Mouse (Mus musculus) gastrocnemius, adult 2 months (tissue): ENCODE data around the gene Traf6. TPM values are rescaled to one million over a fixed set of nuclear protein-coding genes. Genes with fewer than 3 reads are reported as not detected.

Source experiments
- DNase-seq: peaks from one replicate; pipeline ENCODE4 v3.0.0; 2022
- H3K27ac ChIP-seq: fragments of 200-600 bp; 2 replicates; pipeline ENCODE4 v1.8.1; 2022; ENCODE audit warnings: mild to moderate bottlenecking
- H3K4me3 ChIP-seq: fragments of 200-600 bp; 2 replicates; pipeline ENCODE4 v1.8.1; 2022; ENCODE audit warnings: mild to moderate bottlenecking, moderate library complexity
- CTCF ChIP-seq: fragments of 200-600 bp; IDR thresholded peaks from 2 replicates; pipeline ENCODE4 v1.8.1; 2022; ENCODE audit warnings: antibody characterized with exemption, mild to moderate bottlenecking, moderate library complexity
- intact Hi-C: fragments of 180-260 bp; cut with DNase I; formaldehyde crosslinking; loops from one replicate; pipeline ENCODE4 v1.15.1; 2025
- total RNA-seq, 2 experiments: library from RNA; stranded (reverse); gene quantifications; 2 replicates each; pipeline ENCODE4 v1.2.3; 2021

The Traf6 gene
- total RNA-seq, 2 experiments from 2014 or later, result 9.1 to 11.0 TPM

DNA sequence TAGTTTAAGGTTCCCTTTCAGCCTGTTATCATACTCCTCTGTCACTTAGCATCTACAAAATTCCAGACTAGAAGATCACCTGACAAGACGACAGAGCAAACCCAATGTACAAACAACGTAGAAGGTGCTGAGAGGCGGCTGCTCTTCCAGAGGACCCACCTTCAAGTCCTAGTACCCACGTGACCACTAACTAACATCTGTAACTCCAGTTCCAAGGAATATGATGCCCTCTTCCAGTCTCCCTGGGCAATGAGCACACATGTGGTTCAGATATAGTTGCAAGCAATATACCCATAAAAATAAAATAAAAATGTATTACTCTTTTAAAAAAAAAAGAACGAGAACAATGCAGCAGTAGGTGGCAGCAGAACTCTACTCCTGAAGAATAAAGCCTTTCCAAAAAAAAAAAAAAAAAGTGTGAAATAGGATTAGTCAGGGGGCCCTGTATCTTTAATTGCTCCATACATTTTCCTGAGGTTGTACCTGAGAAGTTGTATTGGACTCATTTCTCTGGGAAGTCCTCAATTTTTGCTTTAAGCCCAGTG, 27.8 kb downstream of the Traf6 start:
- TF ChIP-seq CTCF, result peak; percentile 66
- DNase-seq, result no peak
- H3K4me3 ChIP-seq, result no peak overlapping the region
- intact Hi-C loops, result loop anchor here (5.0 kb wide), 1 partner anchor 121 kb away; no protein-coding TSS in a partner anchor
- H3K27ac ChIP-seq, result no peak overlapping the region

DNA sequence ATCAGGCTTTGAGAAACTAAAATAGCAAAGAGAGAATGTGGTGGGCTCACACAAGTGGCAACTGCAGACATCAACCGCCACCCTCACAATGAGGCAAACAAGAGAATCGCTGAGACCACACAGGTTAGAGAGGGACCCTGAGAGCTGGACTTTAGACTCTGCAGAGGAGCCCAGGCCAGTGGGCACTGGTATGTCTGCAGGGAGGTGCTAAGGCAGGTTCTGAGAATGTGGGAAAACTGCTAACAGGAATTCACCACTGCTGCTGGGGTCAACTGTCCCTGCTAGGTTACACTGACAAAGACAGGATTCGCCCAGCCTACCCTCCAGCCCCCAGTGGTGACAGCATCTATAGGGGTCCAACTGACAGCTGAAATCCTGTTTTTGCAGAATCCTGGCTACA, 33.4 kb downstream of the Traf6 start:
- no peak overlapping the region for H3K4me3 ChIP-seq
- DNase-seq, result no peak
- H3K27ac ChIP-seq, result no peak overlapping the region
- intact Hi-C loops, result no loop called here
- TF ChIP-seq CTCF, result no peak

DNA sequence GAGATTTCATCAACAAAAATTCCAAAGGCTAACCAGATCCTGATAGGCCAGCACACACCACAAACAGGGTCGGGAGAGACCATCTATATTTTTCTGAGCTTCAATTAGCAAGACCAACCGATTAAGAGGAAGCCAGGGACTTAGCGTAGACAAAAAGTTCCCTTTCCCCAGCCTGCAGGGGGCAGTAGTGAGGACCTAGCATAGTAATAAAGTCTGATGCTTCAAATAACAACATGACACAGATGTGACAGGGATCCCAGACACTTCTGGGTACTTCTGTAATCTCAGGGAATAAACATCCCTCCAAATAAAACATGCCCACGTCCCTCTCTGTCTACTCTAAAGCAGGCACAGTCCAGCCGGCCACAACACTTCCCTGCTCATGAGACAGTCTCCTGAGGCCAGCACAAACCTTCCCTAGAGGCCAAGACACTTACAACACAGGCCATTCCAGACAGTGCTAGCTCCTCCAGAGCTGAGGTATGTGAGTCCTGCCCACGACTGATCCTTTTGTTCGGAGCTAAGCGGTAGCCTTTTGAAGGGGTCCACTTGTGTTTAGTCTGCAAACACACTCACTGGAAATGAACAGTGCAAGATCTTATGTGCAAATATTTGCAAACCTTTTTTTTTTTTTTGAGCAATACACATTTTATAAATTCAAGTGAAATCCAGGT, 37.6 kb downstream of the Traf6 start:
- peak; percentile 67 for TF ChIP-seq CTCF
- H3K27ac ChIP-seq, result no peak overlapping the region
- H3K4me3 ChIP-seq, result no peak overlapping the region
- peak; percentile 63 for DNase-seq
- intact Hi-C loops, result no loop called here

DNA sequence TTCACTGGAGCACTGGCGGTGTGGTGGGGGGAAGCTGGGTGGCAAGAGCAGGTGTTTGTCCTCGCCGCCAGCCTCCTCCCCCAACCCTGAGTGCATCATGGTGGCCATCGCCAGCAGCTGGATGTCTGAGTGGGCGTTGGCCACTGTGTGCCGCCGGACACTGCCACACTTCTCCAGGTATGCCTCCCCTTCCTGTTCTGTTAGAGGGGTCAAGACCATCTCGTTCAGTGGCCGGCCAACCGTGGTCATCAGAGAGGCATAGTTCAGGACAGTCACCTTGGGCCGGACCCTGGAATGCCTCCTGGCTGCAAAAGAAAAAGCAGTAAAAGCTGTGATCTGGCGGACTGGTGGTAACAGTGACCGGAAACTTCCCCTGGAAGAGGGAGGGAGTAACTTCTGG, 38.9 kb downstream of the Traf6 start:
- Histone ChIP-seq H3K27ac (no peak overlapping the region), H3K4me3 (no peak overlapping the region)
- no peak for DNase-seq
- TF ChIP-seq CTCF, result no peak
- intact Hi-C loops, result no loop called here

DNA sequence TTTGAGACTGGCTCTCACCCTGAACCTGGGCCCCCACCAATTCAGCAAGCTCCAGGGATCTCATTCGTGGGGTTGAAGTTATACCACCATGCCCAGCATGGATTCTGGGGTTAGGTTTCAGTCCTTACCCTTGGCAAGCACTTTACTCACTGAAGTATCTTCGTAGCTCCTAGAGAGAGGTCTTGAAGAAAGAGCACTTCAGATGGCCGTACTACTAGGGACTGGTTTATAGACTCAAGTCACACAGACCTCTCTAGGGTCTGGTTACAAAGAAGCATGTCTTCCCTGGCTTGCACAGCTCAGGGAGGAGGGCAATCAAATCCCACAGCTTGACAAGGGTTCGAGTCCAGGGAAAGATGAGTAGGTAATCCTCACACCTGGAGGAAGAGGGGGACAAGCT, 43.6 kb downstream of the Traf6 start:
- intact Hi-C loops, result no loop called here
- H3K27ac ChIP-seq, result no peak overlapping the region
- no peak overlapping the region for H3K4me3 ChIP-seq
- TF ChIP-seq CTCF, result no peak
- DNase-seq, result no peak

DNA sequence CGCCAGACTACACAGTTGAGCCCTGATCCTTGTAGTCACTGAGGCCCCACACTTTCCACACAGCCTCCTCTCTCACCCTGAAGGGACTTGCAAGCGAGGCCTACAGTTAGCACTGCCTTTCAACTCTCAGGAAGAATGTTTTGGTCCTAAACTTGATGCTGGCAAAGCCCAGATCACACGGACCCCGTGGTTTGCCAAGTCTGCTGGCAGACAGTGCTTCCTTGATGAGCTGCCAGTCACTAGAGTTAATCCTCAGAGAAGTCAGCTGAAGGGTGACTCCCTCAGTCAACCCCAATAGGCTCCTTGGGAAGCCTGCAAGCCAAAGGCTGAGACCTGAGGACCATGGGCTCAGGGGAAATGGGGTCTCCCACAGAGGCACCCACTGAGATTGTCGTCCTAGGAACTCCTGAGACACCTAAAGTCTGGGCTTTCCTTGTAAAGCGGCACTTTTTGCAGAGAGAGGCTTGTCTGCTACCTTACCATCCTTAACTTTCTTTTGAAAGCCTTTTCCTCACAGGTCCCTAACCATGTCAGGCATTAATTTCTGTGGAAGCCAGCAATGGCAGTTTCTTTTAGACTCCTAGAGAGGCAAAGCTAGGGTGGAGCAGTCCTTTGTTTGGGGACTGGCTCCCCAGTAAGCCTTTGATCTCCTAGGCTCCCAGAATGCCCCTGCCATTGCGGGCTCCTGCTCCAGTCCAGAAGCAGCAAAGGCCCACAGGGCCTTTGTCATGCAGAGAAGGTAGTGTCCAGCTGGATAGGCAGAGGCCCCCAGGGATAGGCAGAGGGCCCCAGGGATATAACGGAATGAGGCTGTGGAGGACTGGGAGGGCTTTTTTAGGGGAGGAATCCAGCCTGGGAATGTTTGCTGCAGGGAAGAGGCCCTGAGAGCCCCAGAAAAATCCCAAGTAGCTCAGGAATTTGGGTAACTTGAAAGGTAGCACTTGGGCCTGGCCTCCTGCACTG, 44.4 kb downstream of the Traf6 start:
- Histone ChIP-seq H3K4me3 (no peak overlapping the region), H3K27ac (peak overlapping the region; percentile 10)
- DNase-seq, result peak; percentile 54

DNA sequence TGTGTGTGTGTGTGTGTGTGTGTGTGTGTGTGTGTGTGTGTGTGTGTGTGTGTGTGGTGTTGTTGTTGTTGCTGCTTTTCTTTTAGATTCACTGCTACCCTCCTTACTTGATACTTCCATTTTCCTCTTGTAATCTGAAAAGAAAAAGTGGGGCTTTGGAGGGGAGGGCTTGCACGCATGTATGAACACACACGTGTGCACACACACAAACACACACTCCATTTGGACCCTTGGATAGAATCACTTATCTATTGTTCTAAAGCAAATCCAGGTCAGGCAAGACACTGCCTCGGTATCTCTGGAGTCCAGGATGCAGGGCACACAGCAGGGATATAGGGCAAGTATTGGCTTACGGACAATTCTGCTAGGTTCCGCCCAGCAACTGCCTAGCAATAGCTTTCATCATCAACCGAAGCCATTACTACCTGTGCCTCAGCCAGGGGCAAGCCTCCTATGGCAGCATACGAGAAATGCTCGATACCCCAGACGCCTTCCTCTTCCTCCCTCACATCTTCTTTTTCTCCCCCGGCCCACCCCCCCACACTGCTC, 45.2 kb downstream of the Traf6 start:
- intact Hi-C loops, result no loop called here
- Histone ChIP-seq H3K27ac (0 out of 2 replicates have a peak overlapping the region, but pooled peaks have one; percentile 12), H3K4me3 (no peak overlapping the region)
- no peak for DNase-seq
- no peak for TF ChIP-seq CTCF

More for the DNA sequence above, 44.4 kb downstream of the Traf6 start:
- intact Hi-C loops, result no loop called here
- TF ChIP-seq CTCF, result no peak

DNA sequence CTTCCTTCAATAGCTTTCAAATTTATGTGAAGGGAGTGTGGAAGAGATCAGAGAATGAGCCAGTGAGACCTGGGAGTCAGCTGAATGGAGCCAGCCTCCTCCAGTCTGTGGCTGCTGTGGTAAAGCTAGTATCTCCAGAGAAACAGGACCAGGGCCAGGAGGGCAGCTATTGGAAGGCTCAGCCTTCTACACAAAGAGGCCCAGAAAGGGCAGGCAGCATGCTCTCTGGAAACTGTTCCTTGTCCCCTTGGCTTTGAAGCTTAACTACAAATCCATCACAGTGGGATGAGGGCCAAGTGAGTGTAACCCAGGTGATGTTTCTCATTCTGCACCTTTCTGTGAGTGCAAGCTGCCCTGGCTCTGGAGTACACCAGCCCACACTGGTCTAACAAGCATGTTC, 49.6 kb downstream of the Traf6 start:
- no peak overlapping the region for H3K27ac ChIP-seq
- DNase-seq, result no peak
- no peak for TF ChIP-seq CTCF
- intact Hi-C loops, result no loop called here
- H3K4me3 ChIP-seq, result no peak overlapping the region

DNA sequence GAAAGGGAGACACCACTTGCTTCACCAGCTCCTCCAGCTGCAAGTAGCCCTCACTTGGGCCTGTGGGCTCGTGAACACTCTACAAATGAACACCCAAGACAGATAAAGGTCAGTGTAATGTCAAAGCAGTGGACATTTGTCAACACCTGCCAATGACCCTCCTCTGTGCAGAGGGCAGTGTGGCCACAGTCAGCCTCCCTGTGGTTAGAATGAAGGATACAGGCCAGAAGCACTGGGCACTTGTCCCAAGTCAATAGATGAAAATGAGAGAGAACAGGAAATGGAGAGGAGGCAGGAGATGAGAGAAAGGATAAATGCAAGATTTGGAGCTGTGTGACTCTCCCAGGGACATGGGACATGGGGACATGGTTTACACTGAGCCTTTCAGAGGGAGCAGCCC, 51.2 kb downstream of the Traf6 start:
- H3K27ac ChIP-seq, result no peak overlapping the region
- no peak overlapping the region for H3K4me3 ChIP-seq
- DNase-seq, result no peak
- intact Hi-C loops, result no loop called here
- no peak for TF ChIP-seq CTCF

DNA sequence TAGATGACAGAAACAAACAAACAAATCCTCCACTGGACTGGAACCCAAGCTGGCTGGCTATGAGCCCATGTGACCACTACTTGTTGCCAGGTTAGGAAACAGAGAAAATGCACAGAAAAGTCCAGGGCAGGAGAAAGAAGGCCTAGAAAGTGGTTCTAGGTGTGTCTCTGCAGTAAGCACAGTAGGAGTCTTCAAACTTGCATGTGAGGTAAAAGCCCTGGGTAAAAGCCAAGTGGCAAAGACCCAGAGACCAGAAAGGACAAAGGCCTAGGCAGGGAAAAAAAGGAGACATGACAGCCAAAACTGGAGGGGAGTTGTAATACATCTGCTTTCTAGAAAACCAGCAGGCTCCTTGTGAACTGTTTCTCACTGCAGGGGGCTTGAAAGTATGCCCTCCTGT, 52.7 kb downstream of the Traf6 start:
- DNase-seq, result no peak
- Histone ChIP-seq H3K4me3 (no peak overlapping the region), H3K27ac (no peak overlapping the region)
- no peak for TF ChIP-seq CTCF
- intact Hi-C loops, result no loop called here

DNA sequence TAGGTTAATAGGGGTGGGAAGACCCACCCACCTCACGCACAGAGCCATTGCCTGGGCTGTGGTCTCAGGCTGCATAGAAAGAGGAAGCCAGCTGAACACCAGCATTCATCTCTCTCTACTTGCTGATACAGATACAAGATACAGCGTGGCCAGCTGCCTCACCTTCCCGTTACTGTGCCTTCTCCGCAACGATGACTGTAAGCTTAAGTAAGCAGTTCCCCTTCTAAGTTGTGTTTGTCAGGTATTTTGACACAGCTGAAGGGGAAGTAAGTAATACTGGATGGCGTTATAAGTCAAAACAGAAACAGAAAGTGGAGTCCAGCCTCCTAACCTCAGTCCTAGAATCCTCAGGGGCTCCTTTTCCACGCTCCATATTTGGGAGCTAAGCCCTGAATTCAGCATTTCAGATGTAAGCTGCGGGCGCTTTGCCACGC, 54.6 kb downstream of the Traf6 start:
- no peak for DNase-seq
- TF ChIP-seq CTCF, result no peak
- intact Hi-C loops, result no loop called here
- Histone ChIP-seq H3K27ac (no peak overlapping the region; the same call in 1 of the 2 replicates), H3K4me3 (no peak overlapping the region)

DNA sequence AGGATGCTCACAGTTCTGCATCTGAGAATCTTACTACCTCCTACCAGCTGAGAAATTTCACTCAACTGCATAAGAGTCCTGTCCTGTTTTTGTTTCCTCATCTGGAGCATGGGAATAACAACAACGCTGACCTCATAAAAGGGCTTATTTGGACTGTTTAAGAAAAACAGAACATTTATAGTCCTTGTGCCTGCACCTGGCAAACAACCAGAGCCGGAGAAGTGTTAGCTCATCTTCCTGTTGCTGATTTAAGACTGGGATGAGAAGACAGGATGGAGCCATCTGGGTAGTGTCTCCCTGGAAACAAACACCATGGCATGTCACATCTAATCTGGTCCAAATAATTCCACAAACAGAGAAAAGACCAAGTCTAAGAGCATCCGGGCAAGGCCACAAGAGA, 55.3 kb downstream of the Traf6 start:
- no peak for TF ChIP-seq CTCF
- no peak overlapping the region for H3K4me3 ChIP-seq
- no peak overlapping the region for H3K27ac ChIP-seq
- peak; percentile 41 for DNase-seq
- intact Hi-C loops, result no loop called here

DNA sequence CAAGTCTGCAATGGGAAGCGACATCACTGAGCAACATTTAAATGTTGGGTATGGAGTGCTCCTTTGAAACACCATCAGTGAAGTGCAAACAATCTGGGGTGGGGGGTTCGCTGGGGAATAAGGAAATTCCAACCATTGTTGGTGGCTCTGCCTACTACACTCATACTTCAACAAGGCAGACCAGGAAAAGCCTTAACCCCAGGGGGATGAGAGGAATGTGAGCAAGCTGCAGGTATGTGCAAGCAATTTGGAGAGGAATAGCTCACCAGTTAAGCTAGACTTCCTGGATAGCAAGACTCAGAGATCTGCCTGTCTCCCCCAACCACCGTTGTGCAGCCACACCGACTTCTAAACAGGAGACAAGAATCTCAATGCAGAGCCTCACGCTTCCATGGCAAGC, 61.7 kb downstream of the Traf6 start:
- no peak for TF ChIP-seq CTCF
- intact Hi-C loops, result no loop called here
- DNase-seq, result no peak
- no peak overlapping the region for H3K27ac ChIP-seq
- no peak overlapping the region for H3K4me3 ChIP-seq
